Mouse (Mus musculus) kidney, adult 2 months (tissue): Measurements from ENCODE around the gene Bbx.

ENCODE experiments used
- CTCF ChIP-seq: fragments of 200-500 bp; conservative IDR thresholded peaks from 2 replicates; pipeline ENCODE4 v1.5.1; 2011; ENCODE audit warnings: low read depth, mild to moderate bottlenecking, control low read depth, low read length, moderate library complexity, mixed read lengths; ENCODE audit not compliant: insufficient read depth, insufficient read length
- POLR2A ChIP-seq: fragments of 200-500 bp; IDR thresholded peaks from one replicate; pipeline ENCODE4 v1.6.1; 2011; ENCODE audit warnings: low read depth, low read length, control low read depth

- TF ChIP-seq CTCF, result no peak
- no peak for TF ChIP-seq POLR2A
Observed at GRCm38 (mm10) chr16:50192626-50193025, 239.6 kb downstream of the Bbx start.
